Mouse (Mus musculus) cortical plate, adult 2 months (tissue): ENCODE measurements around the gene A1cf. TPM values are rescaled to one million over a fixed set of nuclear protein-coding genes. Genes with fewer than 3 reads are reported as not detected.

ENCODE experiments used
- H3K27ac ChIP-seq: fragments of 200-500 bp; 2 replicates; pipeline ENCODE4 v1.5.1; 2012; ENCODE audit warnings: low read length, control low read depth, inconsistent platforms; ENCODE audit not compliant: insufficient read depth
- H3K4me1 ChIP-seq: fragments of 200-500 bp; 2 replicates; pipeline ENCODE4 v1.6.1; 2011; ENCODE audit warnings: low read length; ENCODE audit not compliant: control insufficient read depth, insufficient read depth
- H3K4me3 ChIP-seq: fragments of 200-500 bp; 2 replicates; pipeline ENCODE4 v1.5.1; 2011; ENCODE audit warnings: mild to moderate bottlenecking, low read length, control low read depth; ENCODE audit not compliant: insufficient read depth
- CTCF ChIP-seq: fragments of 200-500 bp; IDR thresholded peaks from 2 replicates; pipeline ENCODE4 v1.5.1; 2011; ENCODE audit warnings: mild to moderate bottlenecking, control low read depth, low read length; ENCODE audit not compliant: insufficient read depth; ENCODE audit errors: extremely low read depth
- POLR2A ChIP-seq: fragments of 200-500 bp; IDR thresholded peaks from 2 replicates; pipeline ENCODE4 v1.6.1; 2011; ENCODE audit warnings: mild to moderate bottlenecking, low read length, control low read depth; ENCODE audit not compliant: insufficient read depth; ENCODE audit errors: extremely low read depth
- polyA plus RNA-seq: library from polyadenylated mRNA; depleted of rRNA; stranded (reverse); fragments of >200 nt; gene quantifications from 2 replicates; pipeline ENCODE4 v1.2.3, GENCODE M21; 2012; rRNA removed

The A1cf gene
- not detected in 2 replicates for polyA plus RNA-seq

- no peak within 1 kb of the TSS for H3K4me3 ChIP-seq
- H3K27ac ChIP-seq = no peak within 1 kb of the TSS
These were observed at the start of gene A1cf for GRCm38 (mm10) chr19:31868521-31868920. Gene A1cf, plus strand, starts transcription at chr19:31868764.

GRCm38 (mm10) chr19:31834250-31834649 lies 34.3 kb upstream of the A1cf start:
- no peak for TF ChIP-seq POLR2A
- Histone ChIP-seq H3K4me3 (no peak overlapping the region), H3K27ac (no peak overlapping the region), H3K4me1 (no peaks in the 10 kb centered on the region)

More at GRCm38 (mm10) chr19:31868521-31868920, at the start of gene A1cf:
- no peaks in the 10 kb centered on the region for H3K4me1 ChIP-seq
- TF ChIP-seq CTCF (no peak), POLR2A (no peak)

GRCm38 (mm10) chr19:31861909-31862308 lies 6.7 kb upstream of the A1cf start:
- TF ChIP-seq CTCF = no peak
- no peak for TF ChIP-seq POLR2A

GRCm38 (mm10) chr19:31862512-31863249 lies 5.9 kb upstream of the A1cf start:
- no peak for TF ChIP-seq POLR2A
- no peak for TF ChIP-seq CTCF
- H3K27ac ChIP-seq = no peak overlapping the region
- no peak overlapping the region for H3K4me3 ChIP-seq
- no peaks in the 10 kb centered on the region for H3K4me1 ChIP-seq

More at GRCm38 (mm10) chr19:31861909-31862308, 6.7 kb upstream of the A1cf start:
- H3K4me1 ChIP-seq = no peaks in the 10 kb centered on the region
- H3K4me3 ChIP-seq = no peak overlapping the region
- H3K27ac ChIP-seq = no peak overlapping the region

- no peak overlapping the region for H3K4me3 ChIP-seq
- TF ChIP-seq CTCF = no peak
- no peaks in the 10 kb centered on the region for H3K4me1 ChIP-seq
- no peak overlapping the region for H3K27ac ChIP-seq
These were observed 3.1 kb upstream of the A1cf start for GRCm38 (mm10) chr19:31865451-31865850.

- H3K4me1 ChIP-seq = no peaks in the 10 kb centered on the region
- H3K27ac ChIP-seq = no peak overlapping the region
- H3K4me3 ChIP-seq = no peak overlapping the region
- TF ChIP-seq CTCF (no peak), POLR2A (no peak)
These were observed 488 bp upstream of the A1cf start for GRCm38 (mm10) chr19:31868076-31868475.

- TF ChIP-seq POLR2A (no peak), CTCF (no peak)
- H3K4me3 ChIP-seq = no peak overlapping the region
- H3K27ac ChIP-seq = no peak overlapping the region
- H3K4me1 ChIP-seq = no peaks in the 10 kb centered on the region
These were observed 407 bp downstream of the A1cf start for GRCm38 (mm10) chr19:31868971-31869370.

- Histone ChIP-seq H3K4me1 (no peaks in the 10 kb centered on the region), H3K27ac (no peak overlapping the region)
- no peak for TF ChIP-seq CTCF
- TF ChIP-seq POLR2A = no peak
These were observed 2.8 kb downstream of the A1cf start for GRCm38 (mm10) chr19:31871377-31871776.

GRCm38 (mm10) chr19:31877968-31878367 lies 9.4 kb downstream of the A1cf start:
- Histone ChIP-seq H3K4me3 (no peak overlapping the region), H3K27ac (no peak overlapping the region), H3K4me1 (no peaks in the 10 kb centered on the region)
- no peak for TF ChIP-seq CTCF
- no peak for TF ChIP-seq POLR2A

More at GRCm38 (mm10) chr19:31871377-31871776, 2.8 kb downstream of the A1cf start:
- no peak overlapping the region for H3K4me3 ChIP-seq

GRCm38 (mm10) chr19:31884594-31884993 lies 16.0 kb downstream of the A1cf start:
- H3K4me3 ChIP-seq = no peak overlapping the region
- H3K4me1 ChIP-seq = no peaks in the 10 kb centered on the region
- H3K27ac ChIP-seq = no peak overlapping the region
- TF ChIP-seq POLR2A (no peak), CTCF (no peak)
